Mouse (Mus musculus): Measurements from ENCODE around the gene Cep295nl. TPM values are rescaled to one million over a fixed set of nuclear protein-coding genes. Genes with fewer than 3 reads are reported as not detected.

Cep295nl gene
- total RNA-seq, 1 experiment from 2014 or later = 1.6 TPM

- no peak for ATAC-seq (replicated peaks; ENCODE audit: insufficient number of reproducible peaks, low FRiP score, low TSS enrichment, poor library complexity, severe bottlenecking)
Measured at GRCm38 (mm10) chr11:118360907-118361341, 18.6 kb upstream of the Cep295nl start.

GRCm38 (mm10) chr11:118360491-118360890 is 18.2 kb upstream of the Cep295nl start:
- no peak for ATAC-seq (replicated peaks; ENCODE audit: insufficient number of reproducible peaks, low FRiP score, low TSS enrichment, poor library complexity, severe bottlenecking)

- ATAC-seq (replicated peaks; ENCODE audit: insufficient number of reproducible peaks, low FRiP score, low TSS enrichment, poor library complexity, severe bottlenecking) = no peak
Measured at GRCm38 (mm10) chr11:118355640-118356039, 13.3 kb upstream of the Cep295nl start, which contains the start of gene Timp2. Timp2 (minus strand) TSS chr11:118355740.

- peak; percentile 86 for ATAC-seq (replicated peaks; ENCODE audit: insufficient number of reproducible peaks, low FRiP score, low TSS enrichment, poor library complexity, severe bottlenecking)
Measured at GRCm38 (mm10) chr11:118355205-118355604, 12.9 kb upstream of the Cep295nl start.

GRCm38 (mm10) chr11:118354636-118355191 is 12.4 kb upstream of the Cep295nl start:
- no peak for ATAC-seq (replicated peaks; ENCODE audit: insufficient number of reproducible peaks, low FRiP score, low TSS enrichment, poor library complexity, severe bottlenecking)

GRCm38 (mm10) chr11:118349494-118349893 is 7.2 kb upstream of the Cep295nl start:
- no peak for ATAC-seq (replicated peaks; ENCODE audit: insufficient number of reproducible peaks, low FRiP score, low TSS enrichment, poor library complexity, severe bottlenecking)

- peak; percentile 71 for ATAC-seq (replicated peaks; ENCODE audit: insufficient number of reproducible peaks, low FRiP score, low TSS enrichment, poor library complexity, severe bottlenecking)
Measured at GRCm38 (mm10) chr11:118348877-118349276, 6.6 kb upstream of the Cep295nl start.

- ATAC-seq (replicated peaks; ENCODE audit: insufficient number of reproducible peaks, low FRiP score, low TSS enrichment, poor library complexity, severe bottlenecking) = 0 out of 2 replicates have a peak, but pooled peaks have one; percentile 9
Measured at GRCm38 (mm10) chr11:118348419-118348818, 6.1 kb upstream of the Cep295nl start.

GRCm38 (mm10) chr11:118347911-118348310 is 5.6 kb upstream of the Cep295nl start:
- no peak for ATAC-seq (replicated peaks; ENCODE audit: insufficient number of reproducible peaks, low FRiP score, low TSS enrichment, poor library complexity, severe bottlenecking)

GRCm38 (mm10) chr11:118347391-118347790 is 5.1 kb upstream of the Cep295nl start:
- no peak for ATAC-seq (replicated peaks; ENCODE audit: insufficient number of reproducible peaks, low FRiP score, low TSS enrichment, poor library complexity, severe bottlenecking)

- ATAC-seq (replicated peaks; ENCODE audit: insufficient number of reproducible peaks, low FRiP score, low TSS enrichment, poor library complexity, severe bottlenecking) = no peak
Measured at GRCm38 (mm10) chr11:118346395-118347096, 4.2 kb upstream of the Cep295nl start.

GRCm38 (mm10) chr11:118345693-118346092 is 3.4 kb upstream of the Cep295nl start:
- no peak for ATAC-seq (replicated peaks; ENCODE audit: insufficient number of reproducible peaks, low FRiP score, low TSS enrichment, poor library complexity, severe bottlenecking)

GRCm38 (mm10) chr11:118343629-118344028 is 1.3 kb upstream of the Cep295nl start:
- ATAC-seq (replicated peaks; ENCODE audit: insufficient number of reproducible peaks, low FRiP score, low TSS enrichment, poor library complexity, severe bottlenecking) = no peak

GRCm38 (mm10) chr11:118337491-118338168 is 4.7 kb downstream of the Cep295nl start:
- ATAC-seq (replicated peaks; ENCODE audit: insufficient number of reproducible peaks, low FRiP score, low TSS enrichment, poor library complexity, severe bottlenecking) = 0 out of 2 replicates have a peak, but pooled peaks have one; percentile 25

GRCm38 (mm10) chr11:118333431-118333830 is 8.9 kb downstream of the Cep295nl start:
- no peak for ATAC-seq (replicated peaks; ENCODE audit: insufficient number of reproducible peaks, low FRiP score, low TSS enrichment, poor library complexity, severe bottlenecking)

- ATAC-seq (replicated peaks; ENCODE audit: insufficient number of reproducible peaks, low FRiP score, low TSS enrichment, poor library complexity, severe bottlenecking) = no peak
Measured at GRCm38 (mm10) chr11:118332376-118332775, 9.9 kb downstream of the Cep295nl start.

- no peak for ATAC-seq (replicated peaks; ENCODE audit: insufficient number of reproducible peaks, low FRiP score, low TSS enrichment, poor library complexity, severe bottlenecking)
Measured at GRCm38 (mm10) chr11:118330777-118331176, 11.5 kb downstream of the Cep295nl start.

- ATAC-seq (replicated peaks; ENCODE audit: insufficient number of reproducible peaks, low FRiP score, low TSS enrichment, poor library complexity, severe bottlenecking) = no peak
Measured at GRCm38 (mm10) chr11:118330361-118330760, 11.9 kb downstream of the Cep295nl start.

GRCm38 (mm10) chr11:118328947-118329346 is 13.4 kb downstream of the Cep295nl start:
- ATAC-seq (replicated peaks; ENCODE audit: insufficient number of reproducible peaks, low FRiP score, low TSS enrichment, poor library complexity, severe bottlenecking) = no peak

GRCm38 (mm10) chr11:118328511-118328910 is 13.8 kb downstream of the Cep295nl start:
- no peak; the same call in 1 of the 2 replicates for ATAC-seq (replicated peaks; ENCODE audit: insufficient number of reproducible peaks, low FRiP score, low TSS enrichment, poor library complexity, severe bottlenecking)
